Mouse (Mus musculus) WW6 (cell line): ENCODE measurements at regions not wholly inside any gene's neighbourhood (a gene's known extent, or its start where the extent isn't known, plus 50 kb on each side); places are given as distances from the start of the nearest gene placed in this dataset.

Experiments
- DNase-seq: peaks from one replicate; pipeline ENCODE4 v3.0.0-alpha.2; 2013; ENCODE audit warnings: low read depth, low spot score

DNA sequence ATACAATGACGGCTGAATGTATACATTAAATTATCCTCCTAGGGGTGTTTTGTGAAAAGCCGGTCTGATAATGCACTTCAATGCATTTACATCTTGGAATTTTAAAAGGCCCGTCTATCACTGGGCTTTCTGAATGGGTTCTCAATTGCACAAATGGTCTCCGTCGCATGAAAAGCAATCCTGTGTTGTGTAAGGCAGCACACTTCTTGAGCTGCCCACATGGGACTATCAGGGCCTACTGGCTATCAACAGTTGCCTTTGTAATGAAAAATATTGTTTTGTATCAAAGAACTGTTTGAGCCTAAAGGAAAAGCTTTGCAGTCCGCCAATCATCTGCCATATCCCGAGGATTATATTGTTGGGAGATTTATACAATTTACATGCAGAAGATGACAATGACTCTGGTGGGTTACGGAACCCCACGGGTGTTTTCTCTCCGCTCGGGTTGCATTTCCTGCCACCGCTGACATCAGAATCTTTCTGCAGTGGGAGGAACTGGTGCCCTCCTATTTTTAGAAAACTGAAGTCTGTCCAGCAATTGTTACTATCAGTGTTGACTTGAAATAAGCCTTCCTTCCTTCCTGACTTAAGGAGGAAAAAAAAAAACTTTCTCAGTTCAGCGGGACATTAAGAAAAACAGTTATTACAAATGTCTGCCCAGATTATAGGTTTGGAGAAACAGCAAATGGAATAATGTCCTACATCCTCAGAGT is 118.7 kb downstream of the Tmem26 start:
- DNase-seq = no peak

- no peak for DNase-seq
Observed at GRCm38 (mm10) chr10:68844066-68844465, 120.6 kb downstream of the Tmem26 start.

DNA sequence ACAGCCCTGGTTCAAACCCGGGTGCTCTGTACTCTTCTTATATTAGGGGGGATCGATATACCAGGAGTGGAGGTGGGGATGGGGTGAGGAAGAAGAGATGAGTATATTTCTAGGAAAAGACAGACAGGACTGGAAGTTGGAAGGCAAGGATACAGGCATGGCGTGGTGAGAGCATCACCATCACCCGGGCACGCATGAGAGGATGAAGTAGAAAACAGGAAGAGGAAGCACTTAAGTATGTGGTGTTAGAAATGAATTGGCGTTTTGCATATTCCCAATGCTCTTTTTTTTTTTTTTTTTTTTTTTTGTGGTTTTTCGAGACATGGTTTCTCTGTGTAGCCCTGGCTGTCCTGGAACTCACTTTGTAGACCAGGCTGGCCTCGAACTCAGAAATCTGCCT is 121.2 kb downstream of the Tmem26 start:
- no peak for DNase-seq

DNA sequence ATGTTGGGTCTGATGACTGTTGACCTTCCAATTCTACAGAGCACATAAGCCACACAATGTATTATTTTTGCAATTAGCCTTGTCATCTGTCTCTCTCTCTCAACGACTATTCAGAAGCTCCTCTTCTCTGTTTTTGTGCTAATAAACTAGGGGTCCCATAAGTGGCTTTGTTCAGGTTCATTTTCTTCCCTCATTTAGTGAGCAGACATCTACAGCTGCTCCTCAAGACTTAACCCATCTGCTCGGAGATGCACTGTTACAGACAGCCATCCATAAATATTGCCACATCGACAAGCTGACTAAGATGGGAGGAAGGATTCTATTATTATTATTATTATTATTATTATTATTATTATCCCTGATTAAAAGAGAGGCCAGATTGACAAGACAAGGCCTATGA is 127.7 kb downstream of the Tmem26 start:
- no peak for DNase-seq

DNA sequence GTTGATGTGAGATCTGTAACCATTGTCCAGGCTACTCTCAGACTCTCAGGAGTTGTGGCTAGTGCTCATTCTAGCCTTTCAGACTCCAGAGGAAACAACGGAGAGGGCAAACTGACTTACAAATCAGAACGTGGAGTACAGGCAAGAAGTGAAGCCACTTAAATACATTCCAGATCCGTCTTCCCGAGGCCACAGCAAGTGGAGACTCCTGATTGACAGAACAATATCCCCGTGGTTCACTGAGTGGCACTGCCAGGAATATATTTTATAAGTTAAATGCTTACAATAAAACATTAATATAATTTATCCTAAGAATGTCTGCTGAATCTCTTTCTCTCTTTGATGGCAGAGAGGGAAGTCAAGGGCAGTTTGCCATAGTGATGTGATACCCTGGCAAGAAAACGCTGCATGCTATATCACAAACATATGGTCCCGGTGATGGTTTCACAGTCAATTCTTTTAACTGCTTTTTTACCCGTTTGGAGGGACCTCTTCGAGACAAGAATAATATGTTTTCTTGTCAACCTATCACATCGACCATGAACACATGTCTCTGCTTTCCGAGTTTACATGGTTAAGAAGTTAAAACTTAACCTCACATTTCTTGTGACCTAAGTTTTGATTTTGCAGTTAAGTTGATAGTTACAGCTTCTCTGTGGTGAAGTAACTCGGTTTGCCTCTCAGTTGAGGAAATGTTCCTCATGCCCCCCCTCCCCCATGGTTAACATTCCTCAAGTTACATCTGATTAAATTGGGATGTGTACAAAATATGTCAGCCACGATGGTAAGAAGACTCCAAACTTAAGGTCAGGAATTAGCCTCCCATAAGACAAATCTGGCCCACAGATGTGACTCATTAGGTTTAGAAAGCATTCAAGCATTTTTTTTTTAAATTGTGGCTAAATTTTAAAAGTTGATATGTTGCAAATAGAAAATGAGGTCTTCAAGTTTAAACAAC is 132.8 kb downstream of the Tmem26 start:
- DNase-seq = no peak

- DNase-seq = no peak
Observed at GRCm38 (mm10) chr10:68864606-68865378, 141.3 kb downstream of the Tmem26 start.

DNA sequence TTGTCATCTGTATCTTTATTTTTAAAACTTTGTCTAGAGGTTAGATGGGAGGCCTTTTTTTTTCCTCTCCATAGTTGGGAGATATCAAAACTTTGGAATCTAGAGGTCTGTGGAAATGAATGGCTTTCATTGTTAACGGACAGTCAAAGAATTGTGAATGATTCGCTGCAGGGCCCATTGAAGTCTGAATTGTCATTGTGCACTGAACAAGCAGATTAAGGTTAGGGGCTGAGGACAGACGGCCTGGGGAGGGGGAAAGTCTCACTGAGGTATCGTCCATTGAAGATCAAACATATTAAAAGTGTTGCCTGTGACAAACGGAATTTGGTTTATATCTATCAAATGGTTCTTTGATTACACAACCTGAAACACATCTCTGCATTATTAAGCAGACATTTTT is 142.3 kb downstream of the Tmem26 start:
- no peak for DNase-seq

DNA sequence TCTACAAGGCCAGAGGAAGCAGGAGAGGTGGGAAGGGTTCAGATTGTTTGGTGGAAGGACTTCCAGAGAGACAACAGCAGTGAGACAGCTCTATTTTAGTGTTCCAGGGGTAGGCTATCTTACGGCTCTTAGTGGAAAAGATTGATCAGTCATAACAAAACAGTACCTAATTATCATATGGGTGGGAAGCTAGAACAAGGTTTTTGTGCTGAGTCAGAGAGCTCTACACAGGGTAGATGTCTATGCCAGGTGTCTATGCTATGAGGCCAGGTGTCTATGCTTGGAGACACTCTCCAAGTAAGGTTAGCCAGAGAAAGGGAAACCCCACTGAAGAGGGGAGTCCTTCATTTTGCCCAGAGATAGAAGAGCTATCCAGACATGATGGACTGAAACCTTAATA is 143.9 kb downstream of the Tmem26 start:
- DNase-seq = no peak

DNA sequence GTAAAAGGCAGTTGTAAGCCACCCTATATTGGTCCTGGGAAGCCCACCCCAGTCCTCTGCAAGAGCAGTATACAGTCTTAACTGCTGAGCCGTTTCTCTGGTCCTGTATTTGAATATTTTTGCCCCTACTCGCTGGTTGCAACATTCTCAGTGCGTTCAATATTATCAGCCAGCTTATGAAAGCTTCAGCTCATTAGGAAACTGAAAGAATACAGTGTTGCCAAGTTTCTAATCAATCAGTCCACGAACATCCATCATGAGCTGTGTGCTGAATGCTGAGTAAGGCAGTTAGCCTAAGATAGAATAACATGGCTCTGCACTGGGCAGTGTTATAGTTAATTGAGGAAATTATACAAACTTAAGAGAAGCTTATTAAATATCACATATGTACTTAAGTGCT is 148.7 kb downstream of the Tmem26 start:
- DNase-seq = no peak

DNA sequence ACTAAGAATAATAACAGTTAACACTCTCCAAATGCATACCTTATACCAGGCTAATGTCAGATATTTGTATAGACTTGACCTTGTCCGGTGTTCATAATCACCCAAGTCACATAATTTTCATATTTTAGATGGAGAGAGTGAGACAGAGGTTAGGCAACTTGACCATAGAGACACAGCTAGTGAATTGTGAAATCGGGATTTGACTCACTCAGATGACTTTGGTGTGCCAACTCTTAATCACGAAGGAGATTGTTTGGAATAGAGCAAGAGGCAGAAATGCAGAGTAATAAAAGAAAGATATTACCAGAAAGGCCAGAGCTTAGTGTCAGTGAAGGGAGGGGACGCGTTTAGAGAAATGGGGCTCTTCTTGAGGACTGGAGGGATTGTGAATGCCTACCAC is 152.2 kb downstream of the Tmem26 start:
- DNase-seq = no peak

GRCm38 (mm10) chr10:68893100-68893841 is 169.8 kb downstream of the Tmem26 start:
- DNase-seq = no peak

DNA sequence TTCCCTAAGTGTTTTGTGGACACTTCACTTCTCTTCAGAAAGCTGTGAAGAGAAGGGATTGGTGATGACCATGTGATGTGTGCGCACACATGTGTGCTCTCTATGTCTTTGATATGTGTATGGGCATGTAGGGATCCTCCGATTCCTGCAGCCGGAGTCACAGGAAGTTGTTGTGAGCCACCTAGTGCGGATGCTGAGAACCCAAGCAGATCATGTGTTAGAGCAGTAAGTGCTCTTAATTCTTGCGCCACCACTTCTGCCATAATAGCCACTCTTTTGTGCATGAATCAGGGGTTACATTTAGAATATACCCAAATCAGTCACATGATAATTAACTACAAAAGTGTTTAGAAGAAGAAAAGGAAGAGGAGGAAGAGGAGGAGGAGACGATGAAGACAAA is 170.7 kb downstream of the Tmem26 start:
- DNase-seq = no peak

DNA sequence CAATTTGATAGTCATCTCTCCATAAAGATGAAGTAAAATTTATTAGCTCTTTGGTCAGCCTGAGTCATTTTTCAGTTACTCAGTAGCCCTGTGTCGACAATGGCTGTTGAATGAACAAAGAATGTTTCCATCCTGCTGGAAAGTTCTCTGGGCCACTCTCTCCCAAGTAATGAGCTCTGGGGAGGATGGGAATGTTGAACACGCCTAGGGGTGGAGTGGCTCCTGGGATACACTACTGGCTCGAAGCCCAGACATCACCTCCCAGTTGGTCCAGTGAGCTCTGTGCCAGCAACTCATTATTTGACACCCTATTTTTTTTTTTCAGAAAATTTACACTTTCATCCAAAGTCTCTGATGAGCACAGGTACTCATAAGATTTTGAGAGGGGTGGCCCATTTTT is 174.1 kb downstream of the Tmem26 start:
- no peak for DNase-seq

DNA sequence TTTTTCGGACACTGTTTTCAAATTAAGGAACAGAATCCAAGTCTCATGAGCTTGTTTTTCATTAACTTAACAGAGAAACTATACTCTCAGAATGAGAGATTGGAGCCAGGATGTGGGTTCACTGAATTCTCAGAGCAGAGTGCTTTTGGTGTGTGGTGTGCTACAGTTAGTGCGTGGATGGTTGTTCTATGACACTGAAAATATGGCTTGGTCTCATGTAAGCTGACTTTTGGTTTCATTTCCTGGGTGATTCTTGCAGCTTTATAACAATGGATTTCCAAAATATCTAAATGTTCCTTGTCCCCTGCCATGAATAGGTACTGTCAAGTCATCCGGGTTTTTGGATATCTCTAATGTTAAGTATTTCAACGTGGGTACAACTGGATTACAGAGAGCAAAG is 177.7 kb downstream of the Tmem26 start:
- no peak for DNase-seq

- peak; percentile 4 for DNase-seq
Observed at GRCm38 (mm10) chr10:68902670-68903069, 179.2 kb downstream of the Tmem26 start.

DNA sequence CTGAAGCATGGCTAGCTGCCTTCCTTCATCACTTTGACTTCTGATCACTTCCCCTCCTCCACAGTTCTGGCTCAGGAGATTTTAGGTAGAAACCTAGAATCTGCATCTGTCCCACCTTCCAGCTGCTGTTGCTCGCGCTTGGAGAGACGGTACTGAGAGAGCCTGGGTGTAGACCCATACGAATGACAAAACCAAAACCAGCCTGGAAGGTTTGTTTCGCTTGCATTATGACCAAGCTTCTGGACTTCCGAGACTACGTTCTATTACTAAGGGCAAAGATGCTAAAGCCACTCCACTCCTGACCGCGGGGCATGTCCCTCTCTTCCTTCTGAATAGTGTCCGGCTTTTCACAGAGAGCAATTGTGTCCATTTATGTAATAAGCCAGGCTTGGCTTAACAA is 180.9 kb downstream of the Tmem26 start:
- no peak for DNase-seq

- peak; percentile 22 for DNase-seq
Observed at GRCm38 (mm10) chr10:68908236-68908635, 184.8 kb downstream of the Tmem26 start.

DNA sequence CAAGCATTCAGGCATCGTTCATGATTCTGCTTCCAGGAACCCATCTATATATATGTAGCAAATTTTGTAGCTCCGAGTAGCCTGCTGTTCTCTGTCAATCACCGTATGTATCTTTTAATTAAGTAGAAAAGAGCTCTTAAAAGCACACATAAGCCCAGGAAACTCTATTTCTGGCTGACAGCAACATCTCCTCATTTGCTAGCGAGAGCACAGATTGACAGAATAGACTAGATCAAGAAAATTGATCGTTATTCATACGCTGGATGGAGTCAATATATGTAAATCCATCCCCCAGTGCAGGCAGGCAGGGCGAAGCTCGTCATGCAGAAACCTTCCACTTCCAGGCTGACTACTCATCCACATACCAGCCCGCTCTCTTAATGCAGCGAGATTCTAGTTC is 185.6 kb downstream of the Tmem26 start:
- DNase-seq = no peak

- no peak for DNase-seq
Observed at GRCm38 (mm10) chr10:68916147-68916546, 192.7 kb downstream of the Tmem26 start.

GRCm38 (mm10) chr10:68935843-68936242 is 212.4 kb downstream of the Tmem26 start:
- DNase-seq = no peak

DNA sequence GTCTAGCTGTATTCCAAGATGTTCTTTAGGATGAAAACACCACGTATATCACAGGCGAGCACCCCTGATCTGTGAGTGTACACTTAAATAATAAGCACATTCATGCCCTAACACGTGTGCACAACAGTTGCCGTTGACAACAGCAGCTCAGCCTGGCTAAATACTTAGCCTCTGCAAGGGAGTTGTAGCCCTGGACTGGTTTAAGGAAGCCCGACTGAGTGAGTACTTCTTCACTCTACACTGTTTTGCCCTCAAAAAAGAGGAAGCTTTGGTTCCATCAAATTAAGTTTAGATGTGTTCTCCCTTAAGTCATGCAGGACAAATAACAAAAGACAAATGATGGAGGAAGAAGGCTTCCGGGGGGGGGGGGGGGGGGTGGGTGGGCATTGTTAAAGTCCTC is 208.0 kb upstream of the Rhobtb1 start:
- no peak for DNase-seq
